Mouse (Mus musculus) CH12.LX (cell line): ENCODE results near the gene Cd8b1. TPM values are rescaled to one million over a fixed set of nuclear protein-coding genes. Genes with fewer than 3 reads are reported as not detected.

Experiments used
- DNase-seq: peaks from one replicate; pipeline ENCODE4 v3.0.0-alpha.2; 2013; ENCODE audit errors: extremely low read depth
- H3K27ac ChIP-seq: 2 replicates; pipeline ENCODE4 v1.5.1; 2012; ENCODE audit warnings: low read depth, mild to moderate bottlenecking, control low read depth, moderate library complexity; ENCODE audit not compliant: insufficient read depth
- H3K27me3 ChIP-seq: replicated peaks from 2 replicates; pipeline ENCODE3; 2012; ENCODE audit warnings: inconsistent platforms
- H3K36me3 ChIP-seq, 2 experiments: replicated peaks in 1 of 2; 2 replicates each; pipeline versions ENCODE3 to v1.6.1; 2012; ENCODE audit warnings: inconsistent platforms in 1 of 2, low read length in 1 of 2, mild to moderate bottlenecking in 1 of 2, mixed read lengths in 1 of 2, moderate library complexity in 1 of 2; ENCODE audit not compliant: control insufficient read depth in 1 of 2, insufficient read depth in 1 of 2
- H3K4me1 ChIP-seq, 2 experiments: 2 replicates each; pipeline ENCODE4 v1.6.1; 2012; ENCODE audit warnings: inconsistent platforms in 1 of 2, moderate library complexity in 1 of 2; ENCODE audit not compliant: insufficient read depth in 2 of 2, control insufficient read depth in 1 of 2
- H3K4me2 ChIP-seq: 2 replicates; pipeline ENCODE4 v1.6.1; 2012; ENCODE audit warnings: low read depth, mild to moderate bottlenecking, control low read depth; ENCODE audit not compliant: poor library complexity, insufficient read depth, severe bottlenecking
- H3K4me3 ChIP-seq, 3 experiments: fragments of 150-350 bp in 1 of 3; sonication (generic) in 1 of 3; replicated peaks in 1 of 3; 2 replicates each; pipeline versions ENCODE3 to v1.5.1; 2011 to 2012; ENCODE audit warnings: low read depth in 2 of 3, low read length in 2 of 3, mild to moderate bottlenecking in 2 of 3, moderate library complexity in 2 of 3, control low read depth in 1 of 3, improper control_type of control experiment in 1 of 3, inconsistent platforms in 1 of 3, mixed read lengths in 1 of 3; ENCODE audit not compliant: poor library complexity in 1 of 3
- H3K79me2 ChIP-seq: replicated peaks from 2 replicates; pipeline ENCODE4 v1.6.1; 2012; ENCODE audit warnings: mild to moderate bottlenecking, moderate library complexity; ENCODE audit not compliant: control insufficient read depth, poor library complexity, insufficient read depth, severe bottlenecking; ENCODE audit errors: extremely low read depth
- H3K9ac ChIP-seq: 2 replicates; pipeline ENCODE4 v1.6.1; 2012; ENCODE audit warnings: low read depth, mild to moderate bottlenecking, control low read depth, moderate library complexity; ENCODE audit not compliant: insufficient read depth
- H3K9me3 ChIP-seq: replicated peaks from 2 replicates; pipeline ENCODE3; 2012; ENCODE audit warnings: low read length, inconsistent platforms, mixed read lengths
- BHLHE40 ChIP-seq: IDR thresholded peaks from 2 replicates; pipeline ENCODE4 v1.6.1; 2011; ENCODE audit warnings: mild to moderate bottlenecking, low read depth, low read length, improper control_type of control experiment
- EP300 ChIP-seq: IDR thresholded peaks from 2 replicates; pipeline ENCODE4 v1.6.1; 2011; ENCODE audit warnings: low read length, improper control_type of control experiment
- ETS1 ChIP-seq: conservative IDR thresholded peaks from 2 replicates; pipeline ENCODE4 v1.6.1; 2012; ENCODE audit warnings: low read depth, mild to moderate bottlenecking, inconsistent platforms, low read length, improper control_type of control experiment, moderate library complexity
- HCFC1 ChIP-seq: IDR thresholded peaks from 2 replicates; pipeline ENCODE4 v1.6.1; 2012; ENCODE audit warnings: low read depth, mild to moderate bottlenecking, inconsistent platforms, low read length, improper control_type of control experiment
- IRF4 ChIP-seq: IDR thresholded peaks from 2 replicates; pipeline ENCODE4 v1.6.1; 2014; ENCODE audit warnings: low read depth, mild to moderate bottlenecking, inconsistent platforms, low read length, improper control_type of control experiment
- JUN ChIP-seq: IDR thresholded peaks from 2 replicates; pipeline ENCODE4 v1.6.1; 2011; ENCODE audit warnings: low read depth, mild to moderate bottlenecking, low read length, improper control_type of control experiment, moderate library complexity; ENCODE audit not compliant: insufficient read depth
- KAT2A ChIP-seq: IDR thresholded peaks from 2 replicates; pipeline ENCODE4 v1.6.1; 2012; ENCODE audit warnings: low read length, improper control_type of control experiment, inconsistent platforms; ENCODE audit not compliant: insufficient replicate concordance
- MEF2A ChIP-seq: IDR thresholded peaks from 2 replicates; pipeline ENCODE4 v1.6.1; 2014; ENCODE audit warnings: low read depth, mild to moderate bottlenecking, inconsistent platforms, low read length, improper control_type of control experiment, borderline replicate concordance
- POLR2AphosphoS2 ChIP-seq: IDR thresholded peaks from 2 replicates; pipeline ENCODE4 v1.6.1; 2011; ENCODE audit warnings: low read depth, low read length, improper control_type of control experiment
- RCOR1 ChIP-seq: conservative IDR thresholded peaks from 2 replicates; pipeline ENCODE4 v1.6.1; 2012; ENCODE audit warnings: low read depth, mild to moderate bottlenecking, inconsistent platforms, low read length, improper control_type of control experiment
- TBP ChIP-seq: conservative IDR thresholded peaks from 2 replicates; pipeline ENCODE4 v1.6.1; 2011; ENCODE audit warnings: low read depth, low read length, improper control_type of control experiment
- ZNF384 ChIP-seq: IDR thresholded peaks from 2 replicates; pipeline ENCODE4 v1.6.1; 2012; ENCODE audit warnings: low read depth, low read length, improper control_type of control experiment, inconsistent platforms
- dilution Hi-C: fragments of 300-500 bp; cut with MboI; formaldehyde crosslinking; loops from 2 replicates; pipeline ENCODE4 v1.14.3; 2020; ENCODE audit warnings: low sequenced_read_pairs; ENCODE audit not compliant: extremely low pct_unique_long_range_greater_than_20kb, extremely low pct_ligation_motif_present
- in situ Hi-C: fragments of 300-500 bp; cut with MboI; formaldehyde crosslinking; loops from 3 replicates; pipeline ENCODE4 v1.14.3; 2019; ENCODE audit warnings: low sequenced_read_pairs, low pct_ligation_motif_present, low pct_unique_long_range_greater_than_20kb, mixed read lengths
- polyA plus RNA-seq: library from polyadenylated mRNA; unstranded; fragments of >175 nt; gene quantifications from 2 replicates; pipeline ENCODE4 v1.2.1, GENCODE M21; 2012; ENCODE audit warnings: low read depth; ENCODE audit not compliant: insufficient read length
- total RNA-seq, 2 experiments: library from RNA; depleted of rRNA; stranded (reverse); fragments of 300-350 nt in 1 of 2; fragments of >200 nt in 1 of 2; gene quantifications; 2 replicates each; pipeline ENCODE4 v1.2.3; 2012 to 2014

The Cd8b1 gene
- total RNA-seq (2012; rRNA removed) (0.21 and 0.25 TPM in 2 replicates), total RNA-seq (2014; rRNA removed) (0.20 and 0.30 TPM in 2 replicates), polyA plus RNA-seq (0.49 and 0.51 TPM in 2 replicates)

DNA sequence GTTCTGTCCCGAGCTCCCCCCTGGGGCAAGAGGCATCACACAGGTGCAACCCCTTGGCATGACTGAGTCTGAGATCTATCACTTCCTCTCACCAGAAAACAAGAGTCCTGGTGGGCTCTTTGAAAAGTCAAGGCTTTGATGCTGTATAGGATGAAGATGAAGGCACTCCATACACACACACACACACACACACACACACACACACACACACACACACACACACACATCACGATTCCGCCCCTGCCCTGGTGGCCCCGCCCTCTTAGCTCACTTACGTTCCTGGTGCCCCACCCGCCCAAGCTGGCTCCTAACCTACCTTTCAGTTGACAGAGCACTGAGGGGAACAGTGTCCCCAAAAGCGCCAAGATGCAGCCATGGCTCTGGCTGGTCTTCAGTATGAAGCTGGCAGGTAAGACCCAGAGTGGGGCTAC lies at the start of gene Cd8b1:
Gene Cd8b1, plus strand, starts transcription at position 298 of the 431 bp plus-strand sequence.
- H3K4me3 ChIP-seq, result no peak within 1 kb of the TSS
- H3K36me3 ChIP-seq, result no peaks in the 10 kb centered on the region
- no peaks in the 10 kb centered on the region for H3K79me2 ChIP-seq
- no peak within 1 kb of the TSS for H3K4me2 ChIP-seq
- no peaks in the 10 kb centered on the region for H3K27me3 ChIP-seq
- in situ Hi-C loops, result no loop called here
- peak; percentile 45 for DNase-seq
- H3K27ac ChIP-seq, result no peak within 1 kb of the TSS
- no peaks in the 10 kb centered on the region for H3K9me3 ChIP-seq
- TF ChIP-seq HCFC1 (no peak), IRF4 (0 out of 2 replicates have a peak, but pooled peaks have one; percentile 6)
- TF ChIP-seq, all 38 proteins: peak for 1
- Histone ChIP-seq H3K9ac (no peak within 1 kb of the TSS), H3K4me1 (peaks cover 4 to 20% of the 10 kb centered on the region in 2 experiments; a peak in 3 of 4 replicates)
- dilution Hi-C loops, result no loop called here

DNA sequence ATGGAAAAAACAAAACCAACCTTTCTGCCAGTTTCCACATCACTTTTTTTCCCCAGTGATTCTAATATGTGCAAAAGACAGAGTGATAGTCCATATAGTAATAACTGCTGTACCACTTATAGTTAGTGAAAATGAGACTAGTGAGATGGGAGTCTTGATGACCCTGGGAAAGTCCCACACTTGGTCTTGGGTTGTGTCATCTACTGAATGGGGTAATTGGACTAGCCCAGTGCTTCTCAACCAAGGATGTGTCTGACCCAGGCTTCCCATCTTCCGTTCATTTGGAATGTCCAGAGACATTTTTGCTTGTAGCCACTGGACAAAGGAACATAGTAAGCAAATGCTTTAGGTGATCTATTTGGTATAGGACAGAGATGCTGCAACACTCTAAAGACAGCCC lies 48.9 kb upstream of the Cd8b1 start:
- Histone ChIP-seq H3K9me3 (no peaks in the 10 kb centered on the region), H3K4me2 (peak overlapping the region; percentile 71; the same call in 1 of the 2 replicates)
- dilution Hi-C loops, result no loop called here

DNA sequence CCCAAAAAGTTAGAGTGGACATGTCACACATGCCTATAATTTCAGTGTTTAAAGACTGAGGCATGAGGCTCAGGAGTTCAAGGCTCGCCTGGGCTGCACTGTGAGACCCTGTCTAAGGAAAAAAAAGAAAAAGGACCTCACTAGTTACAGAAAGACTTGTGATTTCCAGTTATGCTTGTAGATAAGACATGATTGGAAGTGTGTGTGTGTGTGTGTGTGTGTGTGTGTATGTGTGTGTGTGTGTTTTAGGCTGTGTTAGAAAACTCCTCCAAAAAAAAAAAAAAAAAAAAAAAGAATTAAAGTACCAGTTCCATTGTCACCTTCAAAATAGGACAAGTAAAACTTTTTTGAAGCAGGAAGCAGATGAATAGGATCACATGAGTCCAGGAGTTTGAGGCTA lies 48.0 kb upstream of the Cd8b1 start:
- no peak for TF ChIP-seq TBP
- 0 out of 2 replicates have a peak, but pooled peaks have one; percentile 32 for TF ChIP-seq ZNF384
- TF ChIP-seq, all 38 proteins: peak for 1
- Histone ChIP-seq H3K9me3 (no peaks in the 10 kb centered on the region), H3K27me3 (no peaks in the 10 kb centered on the region), H3K4me2 (no peak overlapping the region; the same call in 1 of the 2 replicates), H3K4me3 (no peak overlapping the region), H3K27ac (no peak overlapping the region), H3K4me1 (peaks cover 6 to 33% of the 10 kb centered on the region in 2 experiments), H3K79me2 (peaks cover 13% of the 10 kb centered on the region), H3K36me3 (peaks cover 0 to 3% of the 10 kb centered on the region in 2 experiments), H3K9ac (no peak overlapping the region)
- dilution Hi-C loops, result no loop called here
- no peak for DNase-seq
- in situ Hi-C loops, result loop anchor here (25.0 kb wide), 1 partner anchor 538 kb away; no protein-coding TSS in a partner anchor

More for the DNA sequence above, 48.9 kb upstream of the Cd8b1 start:
- peaks cover 13% of the 10 kb centered on the region for H3K79me2 ChIP-seq
- DNase-seq, result peak; percentile 63
- peaks cover 5 to 32% of the 10 kb centered on the region in 2 experiments for H3K4me1 ChIP-seq
- in situ Hi-C loops, result no loop called here
- TF ChIP-seq MEF2A (peak; percentile 58; the same call in 1 of the 2 replicates), BHLHE40 (0 out of 2 replicates have a peak, but pooled peaks have one; percentile 17), RCOR1 (no peak), KAT2A (no peak), ETS1 (peak; percentile 53; the same call in 1 of the 2 replicates), EP300 (peak; percentile 54), JUN (peak; percentile 22; the same call in 1 of the 2 replicates), IRF4 (peak; percentile 77), POLR2AphosphoS2 (0 out of 2 replicates have a peak, but pooled peaks have one; percentile 30)
- TF ChIP-seq, all 38 proteins: peak for 7
- Histone ChIP-seq H3K9ac (no peak overlapping the region), H3K36me3 (peaks cover 0 to 3% of the 10 kb centered on the region in 2 experiments), H3K27me3 (no peaks in the 10 kb centered on the region), H3K27ac (no peak overlapping the region), H3K4me3 (no peak overlapping the region)
